Mouse (Mus musculus) liver (tissue): ENCODE measurements around the gene Sik3.

Source experiments
- DNase-seq: peaks from one replicate; pipeline ENCODE4 v3.0.0-alpha.2; 2020; ENCODE audit warnings: mixed read lengths

Sik3 gene

DNA sequence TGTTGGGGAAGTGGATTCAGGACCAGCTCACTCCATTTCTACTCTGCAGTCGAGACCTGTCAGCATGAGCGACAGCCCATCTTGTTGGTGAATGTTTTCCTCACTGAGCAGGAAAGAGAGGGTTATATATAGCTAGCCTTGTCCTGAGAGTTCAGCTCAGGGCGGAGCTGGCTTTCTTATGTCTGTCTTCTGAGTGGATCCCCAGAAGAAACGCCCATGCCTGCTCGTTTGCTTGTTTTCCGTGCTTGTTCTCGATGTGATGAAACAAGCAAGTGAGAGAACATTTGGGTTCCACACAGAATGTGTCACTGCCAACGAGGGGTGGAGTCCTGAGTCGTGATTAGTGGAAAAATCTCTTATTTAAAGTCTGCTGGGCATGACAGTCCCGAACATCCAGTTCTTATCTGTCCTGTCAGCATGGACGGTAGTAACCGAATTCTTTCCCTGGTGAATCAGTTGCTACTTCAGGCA lies 184.1 kb downstream of the Sik3 start:
- no peak for DNase-seq

DNA sequence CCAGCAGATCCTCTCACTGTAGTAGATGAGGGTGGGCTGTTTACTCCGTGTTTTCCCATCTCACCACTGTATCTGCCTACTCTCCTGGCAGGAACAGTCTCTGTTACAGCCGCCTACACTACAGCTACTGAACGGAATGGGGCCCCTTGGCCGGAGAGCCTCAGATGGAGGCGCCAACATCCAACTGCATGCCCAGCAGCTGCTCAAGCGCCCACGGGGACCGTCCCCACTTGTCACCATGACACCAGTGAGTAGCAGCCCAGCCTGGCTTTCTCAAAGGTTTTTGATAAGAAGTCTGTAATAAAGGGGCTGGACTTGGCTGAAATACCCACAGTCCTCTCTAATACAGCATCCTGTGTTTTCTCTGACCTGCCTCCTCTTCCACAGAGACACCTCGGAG lies 185.8 kb downstream of the Sik3 start:
- no peak for DNase-seq

DNA sequence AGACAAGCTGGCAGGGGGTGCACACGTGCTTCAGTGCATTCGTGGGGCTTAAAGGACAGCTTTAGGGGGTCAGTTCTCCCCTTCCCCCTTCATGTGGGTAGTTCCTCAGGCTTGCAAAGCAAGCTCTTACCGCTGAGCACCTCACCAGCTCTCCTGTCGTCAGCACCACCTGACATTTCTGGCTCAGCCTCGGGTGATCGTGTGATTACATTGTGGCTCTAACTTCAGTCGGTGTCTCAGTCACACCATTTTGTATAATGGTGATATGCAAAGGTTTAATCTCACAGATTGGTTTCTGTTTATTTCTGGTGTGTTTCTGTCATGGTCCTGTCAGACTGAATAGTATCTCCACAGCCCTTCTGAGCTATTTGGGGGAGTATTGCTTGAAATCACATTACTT lies 186.3 kb downstream of the Sik3 start:
- DNase-seq, result no peak

DNA sequence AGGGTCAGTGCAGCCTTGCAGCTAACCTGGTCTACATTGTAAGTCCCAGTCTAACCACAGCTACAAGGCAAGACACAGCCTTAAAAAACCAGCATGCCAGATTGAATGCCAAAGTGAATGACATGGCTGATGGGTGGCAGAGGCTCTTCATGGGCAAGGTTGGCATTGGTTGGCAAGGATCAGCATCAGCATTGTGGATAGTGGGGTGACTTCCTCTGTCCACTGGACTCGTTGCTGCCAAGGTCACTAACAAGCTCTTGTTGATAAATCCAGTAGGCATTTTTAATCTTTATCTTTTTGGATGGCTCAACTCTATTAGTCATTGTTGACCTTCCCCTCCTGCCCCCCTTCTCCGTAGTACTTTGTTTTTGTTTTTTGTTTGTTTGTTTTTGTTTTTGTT lies 187.0 kb downstream of the Sik3 start:
- DNase-seq, result no peak

DNA sequence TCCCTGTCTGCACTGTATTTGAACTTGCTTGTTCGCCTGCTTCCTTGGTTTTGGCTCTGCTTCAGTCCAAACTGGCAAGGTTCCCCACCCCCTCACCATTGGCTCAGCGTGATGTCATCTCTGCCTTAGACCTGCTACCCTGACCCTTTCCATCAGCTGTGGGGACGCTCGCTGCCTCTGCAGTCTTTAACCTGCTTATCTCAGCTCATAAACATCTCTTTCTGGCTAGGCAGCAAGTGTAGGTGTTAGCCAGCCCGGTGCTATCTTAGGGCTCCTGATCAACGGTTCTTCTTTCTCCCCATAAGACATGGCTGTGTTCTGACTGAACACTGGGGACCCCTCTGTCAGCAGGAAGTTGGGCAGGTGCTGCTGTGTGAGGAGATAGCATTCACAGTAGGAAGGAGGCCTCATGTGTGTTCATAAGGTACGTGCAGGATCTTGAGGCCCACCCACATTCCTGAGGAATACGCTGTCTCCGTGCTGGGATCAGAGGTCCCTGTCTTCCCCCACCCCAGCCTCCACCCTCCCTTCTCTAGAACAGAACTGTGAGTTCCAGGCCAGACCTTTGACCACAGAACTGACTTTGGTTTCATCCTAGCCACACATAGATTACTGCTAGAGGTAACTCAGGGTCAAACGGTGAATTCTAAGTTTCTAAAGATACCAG lies 194.3 kb downstream of the Sik3 start:
- DNase-seq, result peak; percentile 34

DNA sequence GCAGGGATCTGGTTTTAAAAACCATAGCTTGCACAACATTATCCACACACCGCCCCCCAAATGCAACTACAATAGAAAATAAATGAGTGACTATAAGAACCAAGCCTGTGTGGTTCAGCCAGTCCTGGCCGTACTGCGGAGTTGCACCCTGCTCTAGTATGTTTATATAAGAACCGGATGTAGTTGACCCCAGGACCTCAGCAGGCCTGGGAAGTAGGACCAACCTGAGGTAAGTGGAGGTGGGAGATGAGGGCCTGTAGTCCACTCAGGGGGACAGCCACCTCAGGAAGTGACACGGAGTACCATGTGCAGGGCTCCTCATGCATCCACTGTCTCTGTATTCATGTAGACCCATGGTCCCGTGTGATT lies 194.9 kb downstream of the Sik3 start:
- DNase-seq, result no peak

DNA sequence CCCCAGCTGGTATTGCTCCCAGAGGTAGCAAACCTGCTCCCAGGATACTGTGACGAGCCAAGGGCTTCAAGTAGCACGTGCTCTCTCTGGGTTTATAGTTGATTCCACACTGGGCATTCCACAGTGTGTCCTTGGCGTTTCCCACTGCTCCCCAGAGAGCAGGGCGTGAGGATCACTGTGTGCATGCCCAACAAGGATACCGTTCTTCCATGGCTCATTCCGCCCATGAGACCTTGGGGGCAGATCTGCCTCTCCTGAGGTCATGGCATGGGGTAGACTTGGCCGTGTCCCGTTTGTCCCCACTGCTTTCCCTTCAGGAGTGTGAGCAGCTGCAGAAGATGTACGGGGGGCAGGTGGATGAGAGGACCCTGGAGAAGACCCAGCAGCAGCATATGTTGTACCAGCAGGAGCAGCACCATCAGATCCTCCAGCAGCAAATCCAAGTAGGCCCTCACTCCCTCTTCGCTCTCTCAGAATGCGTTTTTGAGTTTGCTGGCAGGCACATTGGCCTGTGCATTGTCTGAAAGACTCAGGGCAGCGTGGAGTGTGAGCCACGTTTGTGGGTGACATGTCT lies 195.9 kb downstream of the Sik3 start:
- no peak for DNase-seq

DNA sequence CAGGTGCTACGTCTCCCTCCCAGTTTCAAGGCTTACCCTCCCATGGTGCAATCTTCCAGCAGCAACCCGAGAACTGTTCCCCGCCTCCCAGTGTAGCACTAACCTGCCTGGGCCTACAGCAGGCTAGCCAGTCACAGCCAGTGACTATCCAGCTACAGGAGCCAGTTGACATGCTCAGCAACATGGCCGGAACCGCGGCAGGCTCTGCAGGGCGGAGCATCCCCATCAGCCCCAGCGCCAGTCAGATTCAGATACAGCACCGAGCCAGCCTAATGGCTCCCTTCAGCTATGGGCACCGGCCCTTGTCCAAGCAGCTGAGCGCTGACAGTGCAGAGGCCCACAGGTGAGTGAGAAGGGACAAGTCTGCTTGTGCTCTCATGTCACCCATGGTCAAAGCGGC lies 197.9 kb downstream of the Sik3 start:
- no peak for DNase-seq

DNA sequence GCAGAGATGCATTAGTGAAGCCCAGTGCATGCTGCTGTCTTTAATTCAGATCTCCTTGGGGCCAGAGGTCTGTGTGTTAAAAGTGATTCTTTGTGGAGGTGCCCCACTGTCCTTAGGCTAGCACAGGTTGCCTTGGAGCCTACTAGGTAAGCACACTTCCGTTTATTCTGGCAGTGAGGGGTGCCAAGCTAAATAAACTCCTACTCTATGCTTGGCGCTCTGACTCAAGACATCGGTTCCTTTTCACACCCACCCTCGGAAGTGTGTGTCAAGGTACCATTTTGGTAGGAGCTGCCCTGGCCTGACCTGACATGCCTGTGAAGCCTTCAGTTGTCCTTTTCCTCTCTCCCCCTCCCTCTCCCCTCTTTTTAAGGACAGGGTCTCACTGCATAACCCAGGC lies 201.7 kb downstream of the Sik3 start:
- DNase-seq, result no peak

DNA sequence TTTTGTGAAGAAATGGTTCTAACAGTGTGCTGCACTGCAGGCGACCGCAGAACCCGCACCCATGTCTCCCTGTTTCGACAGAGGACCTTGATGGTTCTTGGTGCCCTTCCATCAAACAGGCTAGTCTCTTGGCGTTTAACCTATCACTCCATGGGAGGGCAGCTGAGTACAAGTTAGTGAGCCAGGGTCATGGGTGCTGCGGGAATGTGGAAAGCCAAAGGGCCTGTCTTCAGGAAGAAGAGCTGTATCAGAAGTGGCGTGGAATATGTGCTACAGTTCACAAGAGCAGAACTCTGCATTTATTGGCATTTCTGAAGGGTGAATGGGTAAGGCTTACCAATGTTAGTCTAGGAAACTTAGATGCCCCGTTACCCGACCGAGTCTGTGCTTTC lies 202.3 kb downstream of the Sik3 start:
- DNase-seq, result no peak

DNA sequence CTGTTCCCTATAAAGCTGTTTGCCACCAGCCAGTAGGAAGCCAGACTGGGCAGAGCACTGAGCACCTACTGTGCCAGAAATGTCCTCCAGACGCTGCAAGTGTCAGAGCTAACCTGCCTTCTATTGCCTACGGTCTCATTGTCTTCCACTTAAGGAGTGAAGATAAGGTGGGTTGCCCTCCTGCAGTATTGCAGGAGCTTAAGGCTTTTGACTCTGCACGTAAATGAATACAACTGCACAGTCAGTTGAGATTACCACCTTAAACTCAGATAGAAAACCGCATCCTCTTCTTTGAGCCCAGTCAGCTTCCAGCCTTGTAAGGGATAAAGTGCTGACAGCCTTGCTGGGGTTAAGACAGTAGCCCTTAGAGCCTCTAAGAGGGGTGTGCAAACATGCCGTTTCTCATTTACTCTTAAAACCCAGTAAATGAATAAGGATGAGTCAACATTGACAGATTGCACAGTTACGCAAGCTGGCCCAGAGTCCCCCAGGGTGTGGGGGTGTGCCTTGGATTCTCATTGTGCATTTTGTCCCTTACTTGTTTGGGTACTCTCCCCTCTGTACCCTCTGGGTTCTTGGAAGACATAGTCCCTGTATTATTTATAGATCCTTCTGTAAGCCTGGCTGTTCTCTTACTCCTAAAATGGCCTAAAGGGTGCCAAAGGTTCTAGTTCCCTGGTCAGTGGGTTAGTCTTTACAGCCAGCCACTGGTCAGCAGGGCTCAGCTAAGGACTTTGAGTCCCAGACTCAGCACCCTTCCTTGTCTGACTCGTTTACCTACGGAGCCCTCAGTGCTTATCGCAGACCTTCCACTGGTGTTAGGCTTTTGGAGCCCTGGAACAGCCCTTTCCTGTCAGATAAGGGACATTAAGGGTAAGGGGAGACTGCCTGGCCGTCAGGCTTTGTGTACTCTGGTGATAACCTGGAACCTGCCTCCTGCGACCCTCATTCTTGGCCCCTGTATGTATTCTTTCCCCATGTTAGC lies 203.0 kb downstream of the Sik3 start:
- DNase-seq, result peak; percentile 57

DNA sequence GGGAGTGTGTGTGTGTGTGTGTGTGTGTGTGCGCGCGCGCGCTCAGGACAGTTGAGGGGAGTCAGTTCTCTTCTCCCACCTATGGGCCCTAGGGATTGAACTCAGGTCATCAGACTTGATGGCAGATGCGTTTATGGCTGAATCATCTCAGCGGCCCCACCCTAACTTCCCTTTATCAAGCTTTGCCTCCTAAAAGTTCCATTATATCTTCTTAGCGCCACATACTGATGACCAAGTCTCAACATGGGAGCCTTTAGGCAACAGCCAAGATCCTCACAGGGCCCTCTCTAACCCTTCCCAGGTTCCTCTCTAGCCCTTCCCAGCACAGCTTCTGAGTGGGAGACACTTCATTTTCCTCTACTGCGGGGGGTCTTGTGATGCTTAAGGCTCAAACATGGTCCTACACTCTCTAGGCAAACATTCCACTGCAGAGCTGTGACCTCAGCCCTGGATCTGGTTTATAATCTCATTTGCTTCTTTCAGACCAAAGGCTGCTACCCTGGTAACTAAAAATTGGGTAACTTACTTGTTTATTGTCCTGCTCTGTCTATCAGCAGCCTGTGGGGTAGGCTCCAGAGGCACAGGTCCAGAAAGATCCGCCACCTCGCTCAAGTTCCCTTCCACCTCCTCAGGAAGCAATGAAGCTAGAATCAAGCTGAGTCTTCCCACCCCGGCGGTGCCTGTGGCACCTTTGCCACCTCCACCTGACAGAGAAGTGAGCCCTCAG lies 204.3 kb downstream of the Sik3 start:
- DNase-seq, result peak; percentile 49

DNA sequence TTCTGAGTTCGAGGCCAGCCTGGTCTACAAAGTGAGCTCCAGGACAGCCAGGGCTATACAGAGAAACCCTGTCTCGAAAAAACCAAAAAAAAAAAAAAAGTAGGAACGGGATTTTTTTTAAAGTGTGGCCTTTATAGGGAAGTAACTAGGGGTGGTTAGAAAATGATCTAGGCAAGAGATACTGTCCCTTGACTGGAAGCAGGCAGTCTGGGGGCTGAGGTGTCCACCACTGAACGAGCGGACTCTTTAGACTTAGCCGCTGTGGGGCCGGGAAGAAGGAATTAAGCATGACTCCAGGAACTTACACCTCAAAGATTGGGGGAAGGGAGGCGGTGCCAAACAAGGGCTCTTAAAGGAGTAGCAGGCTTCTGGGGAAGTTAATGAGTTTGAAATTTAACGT lies 205.6 kb downstream of the Sik3 start:
- no peak for DNase-seq

DNA sequence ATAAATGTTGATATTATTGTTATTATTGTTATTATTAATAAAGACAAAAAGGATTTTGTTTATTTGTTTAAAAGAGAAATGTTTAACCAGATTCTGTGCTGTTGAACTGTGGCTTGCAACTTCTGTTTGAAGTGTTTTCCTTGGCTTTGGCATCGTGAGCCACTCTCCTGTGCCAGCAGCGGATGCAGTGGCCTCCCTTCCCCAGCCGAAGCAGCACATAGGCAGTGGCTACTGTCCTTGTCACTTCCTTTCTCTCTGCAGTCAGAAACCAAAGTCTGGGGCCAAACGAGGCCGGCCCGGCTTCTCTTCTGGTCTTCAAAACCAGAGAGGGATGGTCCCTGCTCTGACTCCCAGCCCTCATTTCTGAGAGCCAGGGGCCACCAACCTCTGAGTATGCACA lies 210.5 kb downstream of the Sik3 start:
- DNase-seq, result no peak

DNA sequence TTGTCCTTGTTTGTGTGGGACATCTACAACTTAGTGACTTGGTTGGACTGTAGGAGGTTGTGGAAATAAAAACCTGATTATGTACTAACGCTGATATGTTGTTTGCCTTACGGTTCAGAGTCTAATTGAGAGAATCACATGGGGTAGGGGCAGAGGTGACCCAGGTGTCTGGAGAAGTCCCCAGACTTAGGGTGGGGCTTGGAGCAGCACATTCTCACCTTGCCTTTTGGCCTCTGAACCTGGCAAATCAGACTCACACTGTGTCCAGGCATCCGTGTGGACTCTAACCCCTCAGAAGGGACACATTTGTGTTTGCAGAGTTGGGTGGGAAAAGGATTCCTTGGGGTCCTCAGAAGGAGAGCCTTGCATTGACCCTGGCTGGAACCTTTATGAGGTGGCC lies 211.5 kb downstream of the Sik3 start:
- no peak for DNase-seq

DNA sequence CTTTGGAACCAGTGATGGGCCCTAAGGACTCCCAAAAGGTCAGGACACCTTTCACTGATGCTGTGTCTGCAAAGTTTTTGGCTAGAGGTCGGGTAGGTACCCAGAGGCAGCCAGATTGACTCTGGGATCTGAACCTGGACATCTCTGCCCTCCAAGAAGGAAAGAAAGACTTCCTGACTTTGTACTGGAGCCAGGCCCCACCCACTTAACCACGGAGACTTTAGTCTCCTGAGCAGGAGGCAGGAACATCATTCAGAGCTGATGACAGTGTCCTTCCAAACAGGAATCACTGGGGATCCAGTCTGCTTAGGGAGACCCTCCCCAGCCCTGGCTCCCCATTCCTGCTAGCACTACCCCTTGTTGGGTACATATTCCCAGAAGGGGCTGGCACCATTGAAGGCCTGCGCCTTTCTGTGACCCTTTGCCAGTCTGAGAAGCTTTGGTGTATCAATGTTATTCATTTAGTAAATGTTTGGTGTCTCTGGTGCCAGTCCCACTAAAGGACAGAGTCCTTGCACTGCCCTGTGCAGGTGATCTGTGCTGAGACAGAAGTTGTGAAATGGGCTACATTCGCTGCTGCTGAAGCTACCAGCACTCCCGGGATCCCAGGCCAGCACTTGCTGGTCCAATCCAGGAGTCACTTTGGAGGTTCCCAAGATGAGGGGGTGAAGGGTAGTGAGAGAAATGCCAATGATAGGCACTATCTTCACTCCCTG lies 212.5 kb downstream of the Sik3 start:
- DNase-seq, result no peak

DNA sequence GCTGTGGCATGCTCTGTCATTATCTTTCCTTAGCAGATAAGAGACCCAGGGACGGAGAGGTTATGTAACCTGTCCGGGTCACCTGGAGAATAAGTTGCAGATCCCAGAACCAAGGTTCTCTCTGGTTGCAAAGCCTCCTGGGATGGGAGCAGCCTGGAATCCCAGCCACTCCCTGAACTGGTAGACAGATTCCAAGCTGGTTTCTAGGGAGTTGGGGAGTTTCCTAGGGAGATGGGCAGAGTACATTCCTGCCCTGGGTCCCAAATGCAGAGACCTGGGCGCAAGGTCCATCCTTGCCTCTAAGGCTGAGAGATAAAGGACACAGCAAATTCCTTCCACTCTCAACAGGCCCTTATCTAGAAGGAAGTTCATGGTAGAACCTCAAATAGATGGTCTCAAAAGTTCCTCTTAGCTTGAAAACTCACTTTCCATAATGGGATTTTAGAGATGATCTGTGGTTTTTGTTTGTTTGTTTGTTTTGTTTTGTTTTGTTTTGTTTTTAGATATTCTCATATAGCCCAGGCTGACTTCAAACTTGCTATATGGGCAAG lies 214.5 kb downstream of the Sik3 start:
- no peak for DNase-seq

DNA sequence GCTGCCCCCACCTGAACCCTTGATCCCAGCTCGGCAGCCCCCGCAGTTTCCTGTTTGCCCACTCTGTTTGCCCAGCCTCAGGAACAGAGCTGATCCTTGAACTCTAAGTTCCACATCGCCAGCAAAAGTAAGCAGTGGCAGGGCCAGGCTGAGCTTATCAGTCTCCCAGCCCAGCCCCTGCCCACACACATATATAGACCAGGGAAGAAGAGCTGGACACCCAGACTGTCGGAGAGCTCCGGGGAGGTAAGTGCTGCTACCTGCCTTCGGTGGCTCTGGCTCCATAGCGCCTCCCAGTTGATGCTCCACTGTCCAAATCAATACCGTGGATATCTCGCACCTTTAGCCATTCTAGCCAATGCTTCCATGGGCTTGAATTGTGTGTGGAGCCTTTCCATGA lies 215.9 kb downstream of the Sik3 start, which contains the start of gene Apoa1:
Gene Apoa1, plus strand, starts transcription at position 90 of the 400 bp plus-strand sequence.
- DNase-seq, result peak; percentile 59

DNA sequence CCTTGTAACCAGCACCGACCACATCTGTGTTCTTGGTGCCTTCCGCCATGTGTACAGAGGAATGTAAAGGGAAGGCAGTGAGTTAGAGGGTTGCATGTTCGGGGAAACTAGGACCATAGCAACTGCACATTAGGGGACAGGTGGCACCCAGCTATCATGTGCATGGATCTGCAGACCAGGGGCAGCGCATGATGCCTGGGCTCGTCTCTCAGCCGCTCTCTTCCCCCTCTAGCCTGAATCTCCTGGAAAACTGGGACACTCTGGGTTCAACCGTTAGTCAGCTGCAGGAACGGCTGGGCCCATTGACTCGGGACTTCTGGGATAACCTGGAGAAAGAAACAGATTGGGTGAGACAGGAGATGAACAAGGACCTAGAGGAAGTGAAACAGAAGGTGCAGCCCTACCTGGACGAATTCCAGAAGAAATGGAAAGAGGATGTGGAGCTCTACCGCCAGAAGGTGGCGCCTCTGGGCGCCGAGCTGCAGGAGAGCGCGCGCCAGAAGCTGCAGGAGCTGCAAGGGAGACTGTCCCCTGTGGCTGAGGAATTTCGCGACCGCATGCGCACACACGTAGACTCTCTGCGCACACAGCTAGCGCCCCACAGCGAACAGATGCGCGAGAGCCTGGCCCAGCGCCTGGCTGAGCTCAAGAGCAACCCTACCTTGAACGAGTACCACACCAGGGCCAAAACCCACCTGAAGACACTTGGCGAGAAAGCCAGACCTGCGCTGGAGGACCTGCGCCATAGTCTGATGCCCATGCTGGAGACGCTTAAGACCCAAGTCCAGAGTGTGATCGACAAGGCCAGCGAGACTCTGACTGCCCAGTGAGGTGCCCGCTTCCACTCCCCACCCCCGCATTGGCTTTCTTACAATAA lies 217.2 kb downstream of the Sik3 start:
- peak; percentile 78 for DNase-seq

DNA sequence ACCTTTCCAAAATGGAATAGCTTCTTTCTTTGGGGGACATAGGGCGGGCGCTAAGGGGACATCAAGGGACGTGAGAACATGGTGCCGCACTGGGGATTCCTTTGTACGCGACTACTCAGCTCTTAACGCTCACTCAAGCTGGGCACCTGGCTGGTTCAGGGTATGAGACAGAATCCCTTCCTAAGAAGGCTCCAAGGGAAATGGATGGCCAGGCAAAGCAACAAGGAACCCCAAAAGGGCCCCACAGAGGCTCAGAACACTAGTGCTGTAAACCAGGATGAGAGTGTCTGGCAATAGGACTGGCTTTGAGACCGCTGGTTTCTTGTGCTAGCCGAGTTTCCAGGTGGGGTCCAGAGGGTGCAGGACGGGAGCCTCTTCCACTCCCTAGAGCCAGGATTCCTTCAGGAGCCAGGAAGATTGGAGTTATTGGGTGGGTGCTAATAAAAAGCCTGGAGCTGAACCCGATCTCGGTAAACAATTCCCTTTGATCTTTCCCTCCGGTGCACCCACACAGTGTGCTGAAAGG lies 217.9 kb downstream of the Sik3 start:
- DNase-seq, result no peak

DNA sequence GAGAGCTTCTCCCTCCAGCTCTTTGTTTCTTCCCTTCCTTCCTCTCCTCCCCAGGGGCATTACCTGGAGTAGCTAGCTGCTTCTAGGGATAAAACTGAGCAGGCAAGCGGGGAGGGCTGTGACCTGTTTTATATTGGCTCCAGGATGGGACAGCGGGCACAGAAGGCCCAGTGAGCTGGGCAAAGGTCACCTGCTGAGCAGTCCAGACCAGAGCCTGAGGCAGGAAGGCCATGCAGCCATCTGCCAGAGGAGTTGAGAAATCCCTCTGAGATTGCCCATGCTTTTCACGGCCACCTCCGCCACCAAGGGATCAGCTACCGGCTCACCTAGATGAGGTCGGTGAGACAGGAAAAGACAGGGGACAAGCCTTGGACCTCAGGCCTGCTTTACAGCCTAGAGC lies 222.6 kb downstream of the Sik3 start:
- no peak for DNase-seq

DNA sequence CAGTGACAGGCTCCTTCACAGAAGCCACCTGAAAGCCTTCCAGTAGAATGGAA lies 222.8 kb downstream of the Sik3 start, which contains the start of gene Apoc3:
Gene Apoc3, minus strand, starts transcription at position 41 of the 53 bp plus-strand sequence.
- DNase-seq, result no peak
